Mouse (Mus musculus): Measurements from ENCODE around the gene Mdm4.

Mdm4 gene

DNA sequence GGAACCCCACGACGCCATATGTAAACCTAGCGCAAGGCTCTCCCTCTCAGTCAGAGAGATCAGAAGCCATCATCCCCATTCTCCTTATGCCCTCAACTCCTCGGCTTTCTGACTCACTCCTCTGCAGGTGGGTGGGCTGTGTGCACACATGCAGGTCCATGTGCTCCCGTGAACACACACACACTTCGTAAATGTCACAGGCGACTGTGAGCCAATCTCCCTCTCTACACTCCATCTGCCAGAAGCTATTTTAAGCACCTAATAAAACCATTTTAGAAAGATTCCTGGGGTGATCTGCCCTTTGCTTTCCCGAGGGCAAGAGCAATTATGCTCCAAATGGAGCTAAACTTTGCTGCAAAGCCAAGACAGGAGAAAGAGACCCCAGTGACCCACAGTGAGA is 84.5 kb downstream of the Mdm4 start:
- DNase-seq (ENCODE audit: low spot score in 2 of 2): no peak

DNA sequence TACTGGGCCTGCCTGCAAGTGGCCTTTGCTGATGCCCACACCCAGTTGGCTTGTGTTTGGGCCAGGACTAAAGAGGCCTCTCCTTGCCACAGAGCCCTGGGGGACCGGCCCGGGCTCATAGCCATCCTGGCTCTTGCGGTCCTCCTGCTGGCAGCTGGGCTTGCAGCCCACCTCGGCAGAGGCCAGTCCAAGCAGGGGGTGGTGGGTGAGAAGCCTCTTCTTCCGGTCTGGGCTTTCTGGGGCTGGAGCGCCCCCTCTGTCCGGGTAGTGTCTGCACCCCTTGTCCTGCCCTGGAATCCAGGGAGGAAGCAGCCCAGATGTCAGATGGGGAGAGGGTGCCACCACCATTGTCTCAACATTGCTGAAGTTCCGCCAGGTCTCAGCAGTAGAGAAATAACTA is 91.4 kb downstream of the Mdm4 start:
- DNase-seq (ENCODE audit: low spot score in 2 of 2): no peak

DNA sequence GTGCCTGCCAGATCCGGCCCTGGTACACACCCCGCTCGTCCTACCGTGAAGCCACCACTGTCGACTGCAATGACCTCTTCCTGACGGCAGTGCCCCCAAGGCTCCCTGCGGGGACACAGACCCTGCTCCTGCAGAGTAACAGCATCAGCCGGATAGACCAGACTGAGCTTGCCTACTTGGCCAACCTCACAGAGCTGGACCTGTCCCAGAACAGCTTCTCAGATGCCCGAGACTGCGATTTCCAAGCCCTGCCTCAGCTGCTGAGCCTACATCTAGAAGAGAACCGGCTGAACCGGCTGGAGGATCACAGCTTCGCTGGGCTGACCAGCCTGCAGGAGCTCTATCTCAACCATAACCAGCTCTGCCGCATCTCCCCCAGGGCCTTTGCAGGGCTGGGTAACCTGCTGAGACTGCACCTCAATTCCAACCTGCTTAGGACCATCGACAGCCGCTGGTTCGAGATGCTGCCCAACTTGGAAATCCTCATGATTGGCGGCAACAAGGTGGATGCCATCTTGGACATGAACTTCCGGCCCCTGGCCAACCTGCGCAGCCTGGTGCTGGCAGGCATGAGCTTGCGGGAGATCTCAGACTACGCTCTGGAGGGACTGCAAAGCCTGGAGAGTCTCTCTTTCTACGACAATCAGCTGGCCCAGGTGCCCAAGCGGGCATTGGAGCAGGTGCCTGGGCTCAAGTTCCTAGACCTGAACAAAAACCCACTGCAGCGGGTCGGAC is 92.9 kb downstream of the Mdm4 start:
- DNase-seq (ENCODE audit: low spot score in 2 of 2): no peak

DNA sequence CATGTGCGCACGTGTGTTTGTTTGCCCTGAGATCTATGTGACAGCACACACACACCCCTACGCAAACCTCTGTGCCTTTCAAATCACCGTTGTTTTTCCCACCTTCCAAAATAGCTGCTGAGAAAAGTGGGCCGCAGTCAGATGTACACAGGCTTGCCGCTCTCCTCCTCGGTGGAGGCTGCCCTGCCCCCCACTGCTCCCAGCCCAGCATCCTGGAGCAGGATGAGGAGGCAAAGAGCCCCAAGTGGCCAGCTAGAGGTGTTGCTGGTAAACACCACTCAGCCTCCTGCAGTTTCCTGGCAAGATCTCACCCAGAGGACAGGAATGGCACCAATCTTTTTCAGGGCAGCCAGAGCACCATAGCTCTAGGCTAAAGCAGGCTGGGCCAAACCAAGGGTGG is 95.5 kb downstream of the Mdm4 start:
- DNase-seq (ENCODE audit: low spot score in 2 of 2): peak; percentile 49 to 74

DNA sequence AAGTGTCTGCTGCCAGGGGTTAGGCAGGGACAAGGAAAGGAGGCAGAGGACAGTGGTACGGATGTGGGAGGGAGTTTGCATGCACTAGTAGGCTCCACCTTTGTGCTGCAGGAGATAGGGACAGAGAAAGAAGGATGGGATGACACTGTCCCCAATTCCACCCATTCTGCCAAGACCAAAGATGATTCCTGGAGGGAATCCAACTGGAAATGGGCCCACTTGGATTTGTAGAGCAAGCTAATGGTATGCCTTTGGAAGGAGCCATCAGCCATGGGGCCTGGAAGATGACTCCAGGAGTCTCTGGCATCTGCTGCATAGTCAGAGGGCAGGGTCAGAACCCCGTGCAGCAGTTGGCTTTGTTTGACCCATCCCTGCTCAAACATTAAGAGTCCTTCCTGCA is 97.9 kb downstream of the Mdm4 start:
- no peak for DNase-seq (ENCODE audit: low spot score in 2 of 2)

DNA sequence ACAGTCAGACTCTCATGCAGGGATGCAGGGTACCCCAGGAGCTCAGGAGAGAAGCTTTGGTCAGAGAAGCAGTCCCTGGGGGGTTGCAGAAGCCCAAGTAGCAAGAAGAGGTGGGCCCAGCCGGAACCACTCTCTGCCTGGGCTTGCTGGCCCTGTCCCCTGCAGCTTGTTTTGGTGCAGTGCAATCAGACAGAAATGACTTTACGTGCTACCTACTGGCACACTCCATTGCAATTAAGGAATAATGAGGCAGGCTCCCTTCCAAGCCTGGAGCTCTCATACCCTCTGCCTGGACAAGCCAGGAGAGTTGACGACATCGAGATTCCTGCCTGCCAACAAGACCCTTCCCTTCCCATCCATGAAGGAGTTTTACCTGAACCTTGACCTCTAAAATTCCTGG is 100.1 kb downstream of the Mdm4 start:
- DNase-seq (ENCODE audit: low spot score in 2 of 2): no peak

DNA sequence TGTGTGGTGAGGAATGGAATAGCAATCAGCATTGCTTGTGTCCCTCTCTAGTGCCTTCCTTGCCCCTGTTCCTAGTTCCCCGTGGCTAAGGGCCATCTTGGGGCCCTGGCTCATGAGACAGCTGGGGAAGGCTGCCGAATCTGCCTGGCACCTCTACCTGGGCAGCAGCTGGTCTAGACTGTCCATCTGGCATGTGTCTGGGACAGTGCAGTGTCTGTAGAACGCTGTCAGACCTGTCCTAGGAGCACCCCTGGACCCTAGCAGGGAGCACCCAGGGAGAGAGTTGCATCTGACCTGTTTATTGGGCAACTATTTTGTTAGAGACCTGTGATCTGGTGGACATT is 101.5 kb downstream of the Mdm4 start:
- DNase-seq (ENCODE audit: low spot score in 2 of 2): no peak

DNA sequence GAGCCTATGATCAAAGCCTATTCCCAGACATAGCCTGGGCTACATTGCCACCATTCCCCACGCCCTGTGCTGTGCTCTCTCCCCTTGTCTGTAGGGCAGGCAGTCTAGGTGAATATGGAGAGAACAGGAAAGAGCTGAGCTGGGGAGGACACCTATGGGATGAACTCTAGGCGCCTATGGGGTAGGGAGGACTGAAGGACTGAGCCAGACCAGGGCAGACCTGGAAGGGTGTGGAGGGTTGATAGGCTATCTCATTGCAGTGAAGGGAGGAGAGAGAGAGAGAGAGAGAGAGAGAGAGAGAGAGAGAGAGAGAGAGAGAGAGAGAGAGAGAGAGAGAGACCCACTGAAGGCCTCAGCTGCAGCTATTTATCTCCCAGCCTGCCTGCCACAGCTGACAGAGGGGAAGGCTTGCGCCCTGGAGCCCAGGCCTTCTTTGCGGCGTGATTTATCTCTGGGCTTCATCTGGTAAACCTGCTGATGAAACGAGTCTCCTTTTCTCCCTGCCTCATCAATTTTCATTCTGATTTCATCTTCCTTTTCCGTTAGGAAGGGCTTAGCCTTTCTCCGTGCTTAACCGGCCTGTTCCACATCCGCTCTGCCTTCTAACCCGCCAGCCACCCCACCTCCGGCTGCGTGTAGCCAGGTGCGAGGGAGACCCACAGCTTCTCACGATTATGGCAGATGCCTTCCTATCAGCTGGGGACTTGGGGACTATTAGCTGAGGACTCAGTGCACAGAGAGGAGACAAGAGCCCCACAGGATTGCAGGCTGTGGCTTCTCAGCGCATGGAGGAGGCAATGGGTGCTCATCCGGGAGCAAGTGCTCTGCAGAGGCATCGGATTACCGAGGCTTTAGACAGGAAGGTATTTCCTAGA is 102.1 kb downstream of the Mdm4 start:
- DNase-seq (ENCODE audit: low spot score in 2 of 2): no peak

DNA sequence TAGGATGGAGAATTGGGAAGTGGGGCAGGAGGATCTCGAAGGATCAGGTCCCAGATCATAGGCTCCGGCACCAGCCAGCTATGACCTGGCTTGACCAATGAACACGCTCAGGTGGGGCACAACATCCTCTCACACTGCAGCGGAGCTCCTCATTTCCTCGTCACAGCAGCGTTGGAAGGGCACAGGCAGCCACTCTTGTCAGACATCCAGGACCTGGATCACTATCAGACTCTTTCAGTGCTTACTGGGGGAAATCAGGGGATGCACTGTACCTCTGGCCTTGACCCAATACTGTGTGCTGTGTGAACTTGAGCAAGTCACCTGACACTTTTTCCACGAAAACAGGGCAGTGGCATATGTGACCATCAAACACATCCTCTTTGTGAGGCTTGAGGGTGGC is 105.1 kb downstream of the Mdm4 start:
- DNase-seq (ENCODE audit: low spot score in 2 of 2): no peak

DNA sequence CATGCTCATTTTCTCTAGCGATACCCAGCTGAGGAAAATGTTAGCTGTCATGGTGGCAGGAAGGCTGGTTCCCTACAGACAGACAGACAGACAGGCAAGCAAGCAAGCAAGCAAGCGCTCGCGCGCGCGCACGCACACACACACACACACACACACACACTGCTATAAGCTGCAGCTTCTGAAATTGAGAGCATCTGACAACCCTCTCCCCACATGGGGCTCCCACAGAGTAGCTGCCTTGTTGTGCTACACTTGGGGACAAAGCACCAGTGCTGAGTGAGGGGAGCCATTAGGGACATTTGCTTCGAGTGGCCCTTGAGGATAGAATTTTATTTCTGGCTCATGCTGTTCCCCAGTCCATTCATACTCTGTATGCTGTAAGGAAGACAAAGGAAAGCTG is 108.1 kb downstream of the Mdm4 start:
- no peak for DNase-seq (ENCODE audit: low spot score in 2 of 2)

DNA sequence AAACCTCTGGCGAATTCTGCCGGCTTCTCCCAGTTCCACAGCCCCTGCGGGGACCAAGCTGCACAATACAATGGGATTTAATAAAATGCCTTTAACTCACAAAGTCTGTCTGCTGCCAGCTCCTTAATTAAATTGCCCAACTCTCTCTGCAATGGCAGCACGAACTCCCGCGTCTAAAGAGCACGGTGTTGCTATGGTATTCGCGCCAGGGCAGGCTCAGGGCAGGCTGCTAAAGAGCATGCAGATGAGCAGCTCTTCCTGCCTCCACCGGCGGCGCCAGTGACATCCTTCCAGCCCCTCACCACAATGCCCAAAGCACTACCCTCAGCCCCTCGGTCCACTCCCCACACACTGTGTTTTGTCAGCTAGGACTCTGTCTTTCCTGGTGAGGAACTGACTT is 109.3 kb downstream of the Mdm4 start:
- DNase-seq (ENCODE audit: low spot score in 2 of 2): no peak

DNA sequence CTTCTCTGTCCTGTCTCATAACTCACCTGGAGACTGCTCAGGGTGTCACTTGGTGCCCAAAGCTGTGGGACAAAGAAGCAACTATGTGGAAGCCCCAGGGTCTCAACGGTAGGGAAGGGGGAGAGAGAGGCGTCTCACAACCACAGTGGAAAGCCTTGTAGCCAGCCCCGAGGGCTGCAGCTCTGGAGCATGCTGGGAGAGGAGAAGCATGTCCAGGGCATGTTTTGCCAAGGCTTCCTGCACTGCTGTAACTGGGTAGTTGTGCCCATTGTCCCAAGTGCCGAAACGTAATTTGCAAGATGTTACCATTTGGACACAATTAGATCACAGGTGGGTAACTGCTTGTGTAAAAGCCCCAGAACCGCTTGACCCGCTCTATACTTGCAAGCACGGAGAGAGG is 111.1 kb downstream of the Mdm4 start:
- DNase-seq (ENCODE audit: low spot score in 2 of 2): no peak

DNA sequence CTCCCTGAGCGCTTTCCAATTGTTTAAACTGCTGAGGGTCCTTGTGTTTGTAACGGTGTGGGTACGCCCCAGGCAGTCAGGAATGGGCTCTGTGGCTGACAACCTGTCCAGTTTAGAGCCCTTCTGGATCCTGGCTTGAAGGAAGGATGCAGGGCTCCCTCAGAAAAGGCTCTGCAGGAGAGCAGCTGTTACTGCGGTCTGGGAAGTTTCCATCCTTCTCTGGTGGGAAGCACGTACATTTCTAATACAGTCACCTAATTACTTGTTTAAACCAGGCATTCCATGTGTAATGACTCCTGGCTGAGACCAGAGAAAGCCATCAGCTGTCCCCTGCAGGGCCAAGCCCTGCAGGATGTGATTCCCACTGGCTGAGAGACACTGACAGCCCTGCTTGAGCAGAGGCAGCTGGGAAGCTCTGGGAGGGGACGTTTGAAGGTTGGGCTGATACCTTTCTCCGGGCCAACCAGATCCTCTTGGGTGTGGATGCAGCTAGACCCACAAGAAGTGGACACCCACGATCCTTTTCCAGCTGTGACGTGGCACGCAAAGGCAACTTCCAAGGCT is 112.2 kb downstream of the Mdm4 start:
- DNase-seq (ENCODE audit: low spot score in 2 of 2): no peak

DNA sequence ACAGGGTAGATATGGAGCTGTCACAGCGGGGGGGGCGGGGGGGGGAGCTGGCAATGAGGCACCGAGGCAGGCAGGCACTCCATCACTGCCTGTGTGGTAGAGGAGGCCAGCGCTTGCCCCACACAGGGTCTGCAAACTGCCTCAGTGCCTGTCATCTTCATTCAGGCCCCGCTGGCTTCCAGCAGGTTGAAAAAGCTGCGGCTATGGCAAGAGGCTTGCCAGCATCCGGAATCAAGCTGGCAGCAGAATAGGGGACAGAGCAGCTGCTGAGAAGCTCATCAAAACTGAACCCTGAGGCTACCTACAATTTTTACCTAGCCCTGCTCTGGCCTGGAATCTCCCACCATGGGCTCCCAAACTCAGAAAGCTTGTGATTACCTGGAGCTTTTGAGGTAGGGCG is 112.8 kb downstream of the Mdm4 start:
- no peak for DNase-seq (ENCODE audit: low spot score in 2 of 2)

DNA sequence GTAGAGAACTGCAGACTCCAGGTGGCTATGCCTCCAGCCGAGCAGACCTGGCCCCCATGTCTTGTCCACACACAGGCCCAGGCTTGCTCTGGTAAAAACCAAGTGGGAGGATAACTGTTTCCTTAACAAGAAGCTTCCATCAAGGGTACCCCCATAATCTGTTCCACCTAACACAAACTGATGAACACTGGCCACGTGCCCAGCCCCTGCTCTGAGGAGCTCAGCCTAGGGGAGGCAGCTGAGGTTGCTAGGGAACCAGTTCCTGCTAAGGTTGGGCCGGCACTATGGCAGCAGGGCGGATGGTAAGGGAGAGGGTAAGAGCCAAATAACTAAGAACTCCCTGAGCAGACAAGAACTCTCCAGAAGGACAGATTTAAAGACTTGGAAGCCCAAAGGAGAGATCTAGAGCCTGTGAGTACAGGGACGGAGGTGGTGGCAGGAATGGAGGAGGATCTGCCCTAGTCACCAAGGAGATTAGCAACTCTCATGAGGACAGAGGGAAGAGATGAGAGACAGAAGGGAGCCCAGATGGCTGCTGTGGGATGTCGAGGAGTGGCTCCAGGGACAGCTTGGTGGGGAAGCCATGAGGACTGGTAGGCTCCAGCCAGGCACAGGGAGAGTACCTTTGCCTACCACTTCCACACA is 114.4 kb downstream of the Mdm4 start:
- DNase-seq (ENCODE audit: low spot score in 2 of 2): peak; percentile 73 to 87

DNA sequence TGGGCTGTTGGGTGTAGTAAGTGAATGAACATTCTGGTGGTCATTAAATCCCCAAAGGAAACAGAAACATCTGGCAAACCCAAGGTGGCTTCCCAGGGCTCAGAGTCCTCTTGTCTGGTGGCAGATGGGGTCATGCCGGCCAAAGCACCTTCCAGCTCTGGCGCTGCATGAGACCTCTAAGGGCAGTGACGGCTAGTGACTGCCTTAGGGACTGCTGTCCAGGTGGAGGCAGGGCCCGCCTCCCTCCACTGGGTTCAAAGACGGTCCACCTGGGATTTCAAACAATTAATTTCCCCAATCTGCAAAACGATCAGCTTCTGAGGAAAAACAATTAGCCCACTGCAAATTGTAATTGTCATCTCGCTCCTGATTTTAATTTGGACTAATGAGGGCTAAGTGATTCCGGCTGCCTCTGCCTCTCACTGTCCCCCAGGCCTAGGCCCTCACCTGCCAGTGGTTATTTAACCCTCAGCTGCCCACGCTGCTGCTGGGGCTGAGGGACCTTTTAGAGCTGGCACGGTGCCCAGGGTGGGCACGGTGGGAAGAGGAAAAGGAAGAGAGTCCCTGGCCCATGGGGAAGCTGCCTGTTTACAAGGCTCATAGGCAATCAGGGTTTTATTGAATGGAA is 119.8 kb downstream of the Mdm4 start:
- DNase-seq (ENCODE audit: low spot score in 2 of 2): no peak

DNA sequence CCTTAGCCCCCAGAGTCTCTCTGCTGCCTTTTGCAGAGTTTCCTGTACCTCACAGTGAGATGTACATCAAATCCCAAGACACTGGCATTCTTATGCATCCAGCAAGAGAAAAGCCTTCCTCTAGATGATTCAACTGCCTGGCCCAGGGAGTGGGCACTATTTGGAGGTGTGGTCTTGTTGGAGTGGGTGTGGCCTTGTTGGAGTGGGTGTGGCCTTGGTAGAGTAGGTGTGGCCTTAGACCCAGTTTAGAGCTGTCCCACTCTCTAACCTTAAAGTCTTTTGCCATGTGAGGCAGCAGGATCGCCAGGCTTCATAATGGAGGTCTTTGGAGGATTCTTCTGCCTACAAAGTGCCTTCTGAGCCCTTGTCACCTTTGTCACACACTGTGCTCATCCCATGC is 120.4 kb downstream of the Mdm4 start:
- no peak for DNase-seq (ENCODE audit: low spot score in 2 of 2)
